Mouse (Mus musculus) liver, embryonic 16.5 days (tissue): ENCODE measurements around the gene Efna1. TPM values are rescaled to one million over a fixed set of nuclear protein-coding genes. Genes with fewer than 3 reads are reported as not detected.

ENCODE experiments used
- ATAC-seq: fragments of 200-750 bp; cut with Nextera tagmentation; 2 replicates; pipeline ENCODE4 v1.8.0; 2017; ENCODE audit warnings: low read depth, mild to moderate bottlenecking, moderate number of reproducible peaks, moderate library complexity
- H3K27ac ChIP-seq: fragments of 300-500 bp; sonication (generic); 2 replicates; pipeline ENCODE4 v1.5.1; 2014; ENCODE audit warnings: mild to moderate bottlenecking, low read length
- H3K27me3 ChIP-seq: fragments of 300-500 bp; sonication (generic); 2 replicates; pipeline ENCODE4 v1.6.1; 2014; ENCODE audit warnings: low read depth, low read length, mixed read lengths; ENCODE audit not compliant: control insufficient read depth, insufficient read depth
- H3K36me3 ChIP-seq: fragments of 300-500 bp; sonication (generic); 2 replicates; pipeline ENCODE4 v1.6.1; 2014; ENCODE audit warnings: mild to moderate bottlenecking; ENCODE audit not compliant: control insufficient read depth, insufficient read depth
- H3K4me1 ChIP-seq: fragments of 300-500 bp; sonication (generic); 2 replicates; pipeline ENCODE4 v1.6.1; 2014; ENCODE audit warnings: low read depth, low read length, mixed read lengths; ENCODE audit not compliant: control insufficient read depth
- H3K4me2 ChIP-seq: fragments of 300-500 bp; sonication (generic); 2 replicates; pipeline ENCODE4 v1.6.1; 2014; ENCODE audit warnings: low read depth, low read length, mixed read lengths
- H3K4me3 ChIP-seq: fragments of 300-500 bp; sonication (generic); 2 replicates; pipeline ENCODE4 v1.5.1; 2014; ENCODE audit warnings: low read depth, mild to moderate bottlenecking, low read length
- H3K9ac ChIP-seq: fragments of 300-500 bp; sonication (generic); 2 replicates; pipeline ENCODE4 v1.6.1; 2014; ENCODE audit warnings: low read depth, low read length
- H3K9me3 ChIP-seq: fragments of 300-500 bp; sonication (generic); replicated peaks from 2 replicates; pipeline ENCODE4 v1.6.1; 2016; ENCODE audit warnings: low read length; ENCODE audit not compliant: control insufficient read depth
- WGBS: fragments of 180-500 bp; shearing (Covaris S2); extraction: QIAGEN DNeasy Blood & Tissue Kit; methylation state at CpG from one replicate; pipeline ENCODE4 v1.1.7; 2014; ENCODE audit not compliant: insufficient replicate concordance; 5-methylcytosine and 5-hydroxymethylcytosine counted together
- polyA plus RNA-seq: library from polyadenylated mRNA; unstranded; fragments of >200 nt; fragmentation: Nextera tagmentation; extraction: Ambion mirVana; gene quantifications from 2 replicates; pipeline ENCODE4 v1.2.1, GENCODE M21; 2015

The Efna1 gene
- polyA plus RNA-seq, 1 experiment from 2014 or later: 12.7 TPM

DNA sequence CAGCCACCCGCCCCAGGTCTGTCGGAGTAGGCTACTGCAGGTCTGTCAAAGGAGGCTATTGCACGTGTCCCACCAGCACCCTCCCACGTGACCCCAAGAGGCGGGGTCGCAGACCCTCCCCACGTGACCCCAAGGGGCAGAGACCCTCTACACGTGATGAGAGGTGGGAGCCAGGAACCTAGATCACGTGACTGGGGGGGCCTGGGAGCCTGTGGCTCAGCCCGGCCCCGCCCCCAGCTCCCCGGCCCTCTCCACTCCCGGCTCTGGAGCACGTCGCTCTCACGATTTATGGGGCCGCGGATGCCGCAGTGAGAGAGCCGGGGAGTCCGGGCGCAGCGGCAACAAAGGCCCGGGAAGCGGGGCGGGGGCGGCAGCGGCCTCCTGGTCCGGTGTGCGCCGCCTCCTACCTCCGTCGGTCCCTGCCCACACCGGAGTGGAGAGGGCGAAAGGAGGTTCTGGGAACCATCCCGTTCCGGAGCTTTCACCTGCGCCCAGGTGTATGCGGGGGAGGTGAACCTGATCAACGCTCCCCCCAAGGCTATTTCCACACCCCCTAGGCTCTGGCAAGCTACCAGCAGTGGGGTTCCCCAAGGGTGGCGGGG, 39.7 kb upstream of the Efna1 start:
- no peaks in the 10 kb centered on the region for H3K9me3 ChIP-seq
- peaks cover 86% of the 10 kb centered on the region for H3K27me3 ChIP-seq
- ATAC-seq: no peak
- H3K4me3 ChIP-seq: peak overlapping the region; percentile 26
- 1% methylated on average over 40 of the region's 41 CpGs for WGBS
- peak overlapping the region; percentile 27 for H3K4me2 ChIP-seq
- no peak overlapping the region for H3K9ac ChIP-seq
- no peak overlapping the region for H3K27ac ChIP-seq
- no peaks in the 10 kb centered on the region for H3K36me3 ChIP-seq
- H3K4me1 ChIP-seq: peaks cover 34% of the 10 kb centered on the region

DNA sequence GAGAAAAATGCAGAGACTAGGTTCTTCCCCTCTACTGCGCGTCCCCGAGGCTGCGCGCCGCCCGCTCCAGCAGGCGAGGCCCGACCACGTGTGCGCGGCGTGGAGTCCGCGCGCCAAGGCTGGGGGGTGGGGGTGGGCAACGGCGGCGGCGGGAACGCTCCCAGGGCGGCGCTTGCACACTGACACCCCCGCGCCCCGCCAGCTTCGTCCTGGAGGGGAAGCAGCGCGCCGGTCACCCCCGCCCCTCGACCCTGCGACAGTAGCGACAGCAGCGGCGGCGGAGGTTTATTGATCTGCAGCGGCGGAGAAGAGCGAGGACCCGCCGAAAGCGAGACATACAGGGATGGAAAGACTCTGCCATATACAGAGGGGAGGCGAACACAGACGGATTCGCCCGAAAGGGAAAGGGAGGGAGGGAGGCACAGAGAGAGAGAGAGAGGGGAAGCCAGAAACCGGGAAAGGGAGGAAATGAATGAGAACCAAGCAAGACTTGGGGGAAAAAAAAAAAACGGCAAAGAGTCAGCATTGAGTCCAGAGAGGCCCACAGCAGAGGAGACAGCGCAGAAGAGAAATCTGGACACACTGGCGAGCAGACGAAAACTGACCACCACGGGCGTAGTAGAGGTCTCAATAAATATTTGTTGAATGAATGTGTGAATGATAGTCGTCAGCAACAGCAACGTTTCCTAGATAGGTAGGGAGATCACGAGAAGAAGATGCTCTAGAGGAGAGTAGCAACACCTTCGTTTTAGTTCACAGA, 38.8 kb upstream of the Efna1 start:
- no peak overlapping the region for H3K9ac ChIP-seq
- whole genome bisulfite sequencing: 4% methylated on average over 58 of the region's 58 CpGs
- no peak for ATAC-seq
- H3K4me1 ChIP-seq: peaks cover 37% of the 10 kb centered on the region
- no peak overlapping the region for H3K27ac ChIP-seq
- H3K4me3 ChIP-seq: peak overlapping the region; percentile 36
- no peaks in the 10 kb centered on the region for H3K36me3 ChIP-seq
- peak overlapping the region; percentile 44 for H3K4me2 ChIP-seq
- no peaks in the 10 kb centered on the region for H3K9me3 ChIP-seq
- peaks cover 84% of the 10 kb centered on the region for H3K27me3 ChIP-seq

GRCm38 (mm10) chr3:89318971-89319590, 38.1 kb upstream of the Efna1 start:
- H3K27ac ChIP-seq: no peak overlapping the region
- H3K36me3 ChIP-seq: no peaks in the 10 kb centered on the region
- peaks cover 80% of the 10 kb centered on the region for H3K27me3 ChIP-seq
- ATAC-seq: no peak
- peak overlapping the region; percentile 44 for H3K4me2 ChIP-seq
- H3K4me3 ChIP-seq: no peak overlapping the region
- 12% methylated on average over 21 of the region's 21 CpGs for WGBS
- H3K9ac ChIP-seq: no peak overlapping the region
- H3K4me1 ChIP-seq: peaks cover 37% of the 10 kb centered on the region
- no peaks in the 10 kb centered on the region for H3K9me3 ChIP-seq

- Histone ChIP-seq H3K27me3 (peaks cover 73% of the 10 kb centered on the region), H3K4me3 (no peak overlapping the region)
- no peak for ATAC-seq
Measured at GRCm38 (mm10) chr3:89318316-89318715, 37.4 kb upstream of the Efna1 start.

GRCm38 (mm10) chr3:89317246-89317645, 36.3 kb upstream of the Efna1 start:
- H3K36me3 ChIP-seq: no peaks in the 10 kb centered on the region
- no peak overlapping the region for H3K27ac ChIP-seq
- H3K27me3 ChIP-seq: peaks cover 62% of the 10 kb centered on the region
- H3K4me1 ChIP-seq: peaks cover 29% of the 10 kb centered on the region
- ATAC-seq: no peak
- 56% methylated on average over 6 of the region's 6 CpGs for WGBS
- no peak overlapping the region for H3K9ac ChIP-seq
- no peaks in the 10 kb centered on the region for H3K9me3 ChIP-seq
- H3K4me2 ChIP-seq: no peak overlapping the region
- no peak overlapping the region for H3K4me3 ChIP-seq

More at GRCm38 (mm10) chr3:89318316-89318715, 37.4 kb upstream of the Efna1 start:
- no peaks in the 10 kb centered on the region for H3K9me3 ChIP-seq
- H3K36me3 ChIP-seq: no peaks in the 10 kb centered on the region
- peaks cover 37% of the 10 kb centered on the region for H3K4me1 ChIP-seq
- H3K4me2 ChIP-seq: no peak overlapping the region
- no peak overlapping the region for H3K9ac ChIP-seq
- H3K27ac ChIP-seq: no peak overlapping the region
- WGBS: 68% methylated on average over 8 of the region's 8 CpGs

- H3K4me3 ChIP-seq: no peak overlapping the region
- peak; percentile 27; the same call in 1 of the 2 replicates for ATAC-seq
- no peaks in the 10 kb centered on the region for H3K36me3 ChIP-seq
- 3% methylated on average over 4 of the region's 4 CpGs for WGBS
- no peak overlapping the region for H3K9ac ChIP-seq
- H3K27ac ChIP-seq: no peak overlapping the region
- H3K4me2 ChIP-seq: no peak overlapping the region
- peaks cover 58% of the 10 kb centered on the region for H3K27me3 ChIP-seq
- no peaks in the 10 kb centered on the region for H3K9me3 ChIP-seq
- peaks cover 26% of the 10 kb centered on the region for H3K4me1 ChIP-seq
Measured at GRCm38 (mm10) chr3:89316833-89317232, 35.9 kb upstream of the Efna1 start.

GRCm38 (mm10) chr3:89315930-89316831, 35.2 kb upstream of the Efna1 start:
- peak; percentile 69 for ATAC-seq
- 10% methylated on average over 40 of the region's 40 CpGs for WGBS
- H3K9me3 ChIP-seq: no peaks in the 10 kb centered on the region
- no peaks in the 10 kb centered on the region for H3K36me3 ChIP-seq
- no peak overlapping the region for H3K9ac ChIP-seq
- H3K4me2 ChIP-seq: peak overlapping the region; percentile 35
- peaks cover 51% of the 10 kb centered on the region for H3K27me3 ChIP-seq
- no peak overlapping the region for H3K27ac ChIP-seq
- peaks cover 20% of the 10 kb centered on the region for H3K4me1 ChIP-seq
- H3K4me3 ChIP-seq: peak overlapping the region; percentile 29

- Histone ChIP-seq H3K9ac (no peak overlapping the region), H3K36me3 (no peaks in the 10 kb centered on the region), H3K4me3 (peak overlapping the region; percentile 29), H3K4me2 (peak overlapping the region; percentile 35), H3K27me3 (peaks cover 43% of the 10 kb centered on the region), H3K4me1 (peaks cover 12% of the 10 kb centered on the region), H3K27ac (no peak overlapping the region), H3K9me3 (no peaks in the 10 kb centered on the region)
- 6% methylated on average over 24 of the region's 26 CpGs for WGBS
- ATAC-seq: peak; percentile 17; the same call in 1 of the 2 replicates
Measured at GRCm38 (mm10) chr3:89315195-89315929, 34.4 kb upstream of the Efna1 start.
